Mouse (Mus musculus) A20 (cell line): ENCODE data around the gene Ehd4.

ENCODE experiments used
- DNase-seq: peaks from one replicate; pipeline ENCODE4 v3.0.0-alpha.2; 2011; ENCODE audit warnings: low read depth, low spot score

The Ehd4 gene

GRCm38 (mm10) chr2:120076076-120076705 is 78.2 kb downstream of the Ehd4 start:
- no peak for DNase-seq

GRCm38 (mm10) chr2:120074096-120074495 is 80.3 kb downstream of the Ehd4 start:
- DNase-seq = no peak

GRCm38 (mm10) chr2:120069466-120069990 is 84.9 kb downstream of the Ehd4 start:
- DNase-seq = no peak

- DNase-seq = peak; percentile 39
Observed at GRCm38 (mm10) chr2:120068555-120069465, 85.6 kb downstream of the Ehd4 start.

GRCm38 (mm10) chr2:120066224-120066623 is 88.2 kb downstream of the Ehd4 start:
- DNase-seq = no peak

- DNase-seq = no peak
Observed at GRCm38 (mm10) chr2:120065243-120065642, 89.2 kb downstream of the Ehd4 start.

DNA sequence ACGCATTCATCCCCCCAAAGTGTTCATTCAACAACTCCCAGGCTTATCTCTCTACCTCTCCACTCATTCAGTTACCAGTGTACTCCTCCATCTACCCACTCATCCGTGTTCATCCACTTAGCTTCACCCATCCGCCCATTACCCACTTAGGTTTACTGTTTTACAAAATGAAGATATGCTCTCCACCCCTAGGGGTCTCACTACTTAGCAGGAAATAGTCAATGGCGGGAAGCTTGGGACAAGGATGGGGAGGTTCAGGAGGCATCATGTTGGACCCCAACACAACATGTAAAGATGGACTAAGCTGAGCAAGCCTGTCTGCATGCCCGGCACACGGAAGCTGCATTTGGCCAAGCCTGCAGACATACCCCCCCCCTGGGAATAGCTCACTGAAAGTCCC is 89.8 kb downstream of the Ehd4 start:
- DNase-seq = no peak

- no peak for DNase-seq
Observed at GRCm38 (mm10) chr2:120062248-120062647, 92.2 kb downstream of the Ehd4 start.

GRCm38 (mm10) chr2:120060651-120061050 is 93.8 kb downstream of the Ehd4 start:
- no peak for DNase-seq

DNA sequence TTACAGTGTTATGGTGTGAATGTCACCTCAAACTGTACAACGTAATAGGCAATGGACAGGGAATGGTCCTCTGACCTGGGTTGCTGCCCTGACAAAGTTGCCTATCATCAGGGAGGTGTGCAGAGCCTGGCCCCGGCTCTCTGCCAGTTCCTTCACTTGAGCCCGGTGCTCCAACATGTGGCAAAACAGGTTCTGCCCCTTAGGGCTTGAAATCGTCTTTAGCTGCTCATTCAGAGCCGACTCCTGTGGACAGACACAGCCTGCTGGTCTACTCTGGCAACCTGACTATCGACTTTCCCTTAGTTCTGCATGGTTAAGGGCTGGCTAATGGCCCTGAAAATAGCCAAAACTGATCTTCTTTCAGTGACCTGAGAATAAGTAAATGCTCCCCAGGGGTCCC is 94.2 kb downstream of the Ehd4 start:
- DNase-seq = no peak

- no peak for DNase-seq
Observed at GRCm38 (mm10) chr2:120059466-120059865, 94.9 kb downstream of the Ehd4 start.

GRCm38 (mm10) chr2:120058818-120059217 is 95.6 kb downstream of the Ehd4 start:
- DNase-seq = no peak

GRCm38 (mm10) chr2:120055923-120056322 is 98.5 kb downstream of the Ehd4 start:
- DNase-seq = no peak

DNA sequence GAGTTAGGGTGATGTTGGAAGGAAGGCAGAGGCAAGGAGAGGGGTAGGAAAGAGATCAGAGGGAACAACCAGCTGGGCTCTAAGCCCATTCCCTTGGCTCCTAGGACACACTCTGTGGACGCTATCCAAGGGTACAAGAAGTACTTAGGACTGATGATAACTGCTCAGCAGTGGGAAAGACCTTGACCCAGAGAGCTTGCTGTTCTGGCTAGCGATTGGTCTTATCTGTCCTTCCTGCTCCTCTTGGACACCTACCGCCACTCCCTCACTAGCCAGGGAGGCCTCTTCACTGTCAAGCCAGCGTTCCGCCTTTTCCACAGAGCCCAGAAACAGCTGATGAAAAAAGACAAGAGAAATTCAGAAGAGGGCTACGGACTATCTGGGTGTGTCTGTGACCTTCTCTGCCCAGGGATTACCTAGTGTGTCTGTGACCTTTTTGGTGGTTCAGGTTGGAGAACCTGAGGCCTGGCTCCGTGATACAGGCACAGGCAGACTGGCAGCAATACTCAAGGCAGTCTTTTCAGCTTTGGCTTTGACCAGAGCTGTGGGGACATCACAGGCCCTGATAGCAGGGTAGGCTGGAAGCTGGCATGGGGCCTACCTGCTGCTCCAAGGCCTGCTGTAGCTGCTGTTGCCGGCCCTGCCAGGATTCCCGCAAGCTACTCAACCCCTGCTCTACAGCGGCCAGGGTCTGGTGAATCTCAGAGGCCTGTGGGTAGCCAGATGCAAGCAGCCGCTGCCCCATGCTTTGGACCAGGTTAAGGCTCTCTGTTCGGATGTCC is 99.4 kb downstream of the Ehd4 start:
- no peak for DNase-seq

- DNase-seq = no peak
Observed at GRCm38 (mm10) chr2:120051405-120051804, 103.0 kb downstream of the Ehd4 start.

GRCm38 (mm10) chr2:120049632-120050274 is 104.7 kb downstream of the Ehd4 start:
- DNase-seq = peak; percentile 46

DNA sequence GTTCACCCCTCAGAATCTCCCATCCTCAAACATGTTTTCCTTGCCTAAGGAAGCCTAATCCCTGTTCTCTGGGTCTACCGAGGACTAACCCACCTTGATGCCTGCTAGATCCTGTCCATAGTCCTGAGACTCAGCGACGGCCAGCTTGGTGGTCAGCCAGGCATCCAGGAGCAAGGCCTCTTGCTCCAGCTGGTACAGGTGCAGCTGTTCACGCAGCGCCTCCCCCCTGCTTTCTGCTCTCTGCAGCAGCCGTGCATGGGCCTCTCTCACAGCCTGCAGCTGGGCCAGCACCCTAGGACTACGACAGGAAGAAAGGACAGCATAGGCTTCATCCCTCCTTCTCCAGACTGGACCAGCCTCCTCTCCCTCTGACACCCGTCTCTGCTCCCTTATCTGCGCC is 106.2 kb downstream of the Ehd4 start:
- DNase-seq = no peak

GRCm38 (mm10) chr2:120046486-120047310 is 107.7 kb downstream of the Ehd4 start:
- no peak for DNase-seq

- DNase-seq = no peak
Observed at GRCm38 (mm10) chr2:120044676-120045075, 109.7 kb downstream of the Ehd4 start.

- no peak for DNase-seq
Observed at GRCm38 (mm10) chr2:120044101-120044603, 110.3 kb downstream of the Ehd4 start.
